Mouse (Mus musculus) 416B (cell line): ENCODE measurements at regions not wholly inside any gene's neighbourhood (a gene's known extent, or its start where the extent isn't known, plus 50 kb on each side); places are given as distances from the start of the nearest gene placed in this dataset.

Source experiments
- DNase-seq: peaks from one replicate; pipeline ENCODE4 v3.0.0; 2011; ENCODE audit warnings: low read depth

DNA sequence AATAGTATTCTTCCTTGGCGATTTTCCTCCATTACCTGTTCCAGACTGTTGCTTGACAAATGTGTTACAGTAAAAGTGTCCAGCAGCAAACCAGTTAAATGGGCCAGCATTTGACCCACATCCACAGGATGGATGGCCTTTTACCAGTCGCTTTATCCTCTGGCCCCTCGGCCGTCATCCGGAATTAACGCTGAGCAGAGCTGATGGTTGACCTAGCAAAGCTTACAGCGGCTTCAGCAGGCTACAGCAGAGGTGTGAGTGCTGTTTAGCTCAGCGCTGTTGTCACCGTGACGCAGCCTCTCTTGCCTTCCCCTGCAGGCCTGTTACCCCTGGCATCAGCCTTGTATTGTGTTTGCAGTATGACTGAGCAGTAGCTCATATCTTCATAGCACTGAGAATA, 159.8 kb upstream of the Eif4g2 start:
- no peak for DNase-seq

DNA sequence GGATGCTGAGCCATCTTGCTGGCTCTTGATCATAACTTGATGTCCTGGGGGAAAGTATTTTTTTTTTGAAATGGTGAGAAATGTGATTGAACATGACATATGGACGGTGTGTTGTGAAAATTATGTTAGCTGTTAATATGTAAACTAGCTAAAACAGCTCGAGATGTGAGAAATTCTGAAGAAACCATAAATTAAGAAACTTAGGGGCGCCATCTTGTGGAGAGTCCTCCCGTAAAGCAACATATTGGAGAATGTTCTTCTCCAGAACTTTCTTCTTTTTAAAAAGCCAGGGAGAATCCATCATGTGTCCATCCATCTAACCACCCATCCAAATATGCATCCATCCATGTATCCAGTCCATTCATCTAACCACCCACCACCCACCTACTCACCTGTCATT, 158.7 kb upstream of the Eif4g2 start:
- peak; percentile 32 for DNase-seq

DNA sequence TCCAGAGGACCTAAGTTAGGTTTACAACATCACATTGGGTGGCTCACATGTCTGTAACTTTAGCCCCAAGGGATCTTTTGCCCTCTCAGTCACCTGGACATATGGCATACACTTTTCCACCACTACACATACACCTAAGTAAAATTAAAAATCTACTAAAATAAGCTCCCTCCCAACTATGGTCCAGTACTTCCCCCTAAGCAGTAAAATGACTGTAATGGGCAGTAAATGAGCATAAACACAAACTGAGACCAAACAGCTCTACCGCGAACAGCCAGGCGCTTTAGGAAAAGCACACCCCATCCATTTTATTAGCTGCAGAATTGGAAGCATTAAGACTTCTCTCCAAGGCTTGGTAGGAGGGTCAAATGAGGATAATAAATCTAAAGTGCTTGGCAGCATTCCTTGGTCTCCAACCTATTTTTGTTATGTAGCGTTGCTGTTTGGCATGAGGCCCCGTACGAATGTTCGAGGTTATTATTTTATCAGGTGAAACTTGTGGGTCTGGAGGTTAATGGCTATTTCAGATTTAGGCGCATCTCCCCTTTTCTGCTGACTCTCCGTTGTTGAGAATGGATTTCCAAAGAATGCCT, 157.5 kb upstream of the Eif4g2 start:
- no peak for DNase-seq

DNA sequence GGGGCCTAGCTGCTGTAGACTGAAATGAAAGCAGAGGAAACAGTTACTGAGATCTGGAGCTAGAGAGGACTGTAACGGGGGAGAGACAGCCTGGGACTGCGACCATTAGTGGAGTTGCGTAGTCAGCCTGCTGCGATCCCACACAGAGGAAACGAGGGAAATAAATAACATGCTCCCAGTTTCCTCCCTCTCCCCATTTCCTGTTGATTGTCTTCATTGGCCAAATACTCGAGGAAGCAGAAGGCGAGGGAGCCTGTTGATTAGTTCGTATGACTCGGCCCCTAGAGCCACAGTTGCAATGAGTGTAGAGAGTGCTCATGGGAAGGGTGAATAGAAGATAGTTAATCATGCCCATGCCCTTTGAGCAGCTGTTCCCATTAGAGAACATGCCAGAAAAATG, 155.0 kb upstream of the Eif4g2 start:
- peak; percentile 14 for DNase-seq

DNA sequence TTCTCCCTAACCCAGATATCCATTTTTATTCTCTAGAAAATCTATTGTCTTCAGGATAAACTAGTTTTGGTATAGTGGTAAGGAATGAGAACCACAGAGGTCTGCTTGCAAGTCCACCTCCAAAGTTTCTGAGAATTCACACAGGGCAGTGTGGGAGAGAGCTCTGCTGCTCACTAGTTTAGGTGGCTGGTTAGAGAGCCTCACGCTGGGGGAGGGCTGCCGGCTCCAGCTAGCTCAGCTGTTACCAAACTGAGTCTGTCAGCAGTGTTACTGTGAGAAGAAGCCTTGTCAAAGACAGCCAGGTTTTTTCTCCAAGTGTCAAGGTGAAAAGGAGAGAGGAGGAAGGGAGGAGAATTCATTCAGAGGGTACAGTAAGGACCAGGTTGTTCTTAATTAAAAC, 147.8 kb upstream of the Eif4g2 start:
- DNase-seq: no peak

DNA sequence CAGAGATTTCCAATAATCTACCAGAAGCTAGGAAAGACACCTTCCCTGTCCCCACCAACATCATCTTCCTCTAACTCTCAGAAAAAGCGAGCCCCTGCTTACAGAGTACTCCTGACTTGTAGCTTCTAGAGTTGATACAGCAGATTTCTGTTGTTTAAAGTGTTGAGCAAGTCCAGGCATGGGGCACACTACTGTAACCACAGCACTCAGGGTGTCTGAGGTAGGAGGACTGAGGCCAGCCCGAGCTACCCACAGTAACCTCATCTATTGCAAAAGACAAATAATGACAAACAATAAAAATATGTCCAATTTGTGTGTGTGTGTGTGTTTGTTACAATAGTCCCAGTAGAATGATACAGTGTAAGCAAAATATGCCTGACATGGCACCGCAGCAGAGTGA, 144.3 kb upstream of the Eif4g2 start:
- DNase-seq: peak; percentile 32

DNA sequence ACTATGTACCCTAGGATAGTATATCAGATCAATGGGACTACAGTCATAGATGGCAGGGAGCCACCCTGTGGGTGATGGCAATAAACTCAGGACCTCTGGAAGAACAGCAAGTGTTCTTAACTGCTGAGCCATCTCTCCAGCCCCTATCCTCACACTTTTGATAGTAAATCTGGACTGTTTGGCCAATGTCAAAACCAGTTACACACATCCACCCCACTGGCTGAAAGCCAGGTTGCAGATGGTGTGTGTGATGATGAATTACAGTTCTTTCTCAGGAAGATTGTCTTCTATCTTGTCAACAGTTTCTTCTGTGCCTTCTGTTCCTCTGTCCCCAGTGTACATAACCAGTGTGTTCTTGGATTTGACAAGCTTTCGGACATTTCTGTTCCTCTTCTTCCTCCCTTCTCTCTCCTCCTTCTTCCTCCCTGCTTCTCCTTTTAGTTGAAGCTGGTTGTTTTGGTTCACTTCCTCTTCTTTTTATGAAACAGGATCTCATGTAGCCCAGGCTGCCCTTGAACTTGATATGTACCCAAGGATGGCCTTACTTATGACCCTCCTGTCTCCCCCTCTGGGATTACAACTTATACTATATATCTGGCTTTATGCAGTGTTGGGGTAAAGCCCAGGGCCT, 143.3 kb upstream of the Eif4g2 start:
- DNase-seq: no peak

DNA sequence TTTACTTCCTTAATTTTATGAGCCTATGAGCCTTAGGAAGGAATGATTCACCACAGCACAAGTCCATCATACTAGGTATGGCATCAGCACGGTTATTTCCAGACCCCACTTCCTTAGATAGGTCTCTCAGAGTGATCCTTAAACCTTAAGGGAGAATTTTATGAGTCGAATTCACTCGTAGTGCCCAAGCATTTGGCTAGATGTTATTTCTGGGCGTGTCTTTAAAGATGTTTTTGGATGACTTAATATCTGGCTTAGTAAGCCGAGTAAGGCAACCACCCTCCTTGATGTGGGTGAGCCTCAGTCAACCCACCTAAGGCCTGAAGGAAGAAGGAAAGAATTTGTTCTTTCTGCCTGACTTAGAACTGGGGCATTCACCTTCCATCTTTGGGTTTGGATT, 132.8 kb upstream of the Eif4g2 start:
- DNase-seq: no peak

DNA sequence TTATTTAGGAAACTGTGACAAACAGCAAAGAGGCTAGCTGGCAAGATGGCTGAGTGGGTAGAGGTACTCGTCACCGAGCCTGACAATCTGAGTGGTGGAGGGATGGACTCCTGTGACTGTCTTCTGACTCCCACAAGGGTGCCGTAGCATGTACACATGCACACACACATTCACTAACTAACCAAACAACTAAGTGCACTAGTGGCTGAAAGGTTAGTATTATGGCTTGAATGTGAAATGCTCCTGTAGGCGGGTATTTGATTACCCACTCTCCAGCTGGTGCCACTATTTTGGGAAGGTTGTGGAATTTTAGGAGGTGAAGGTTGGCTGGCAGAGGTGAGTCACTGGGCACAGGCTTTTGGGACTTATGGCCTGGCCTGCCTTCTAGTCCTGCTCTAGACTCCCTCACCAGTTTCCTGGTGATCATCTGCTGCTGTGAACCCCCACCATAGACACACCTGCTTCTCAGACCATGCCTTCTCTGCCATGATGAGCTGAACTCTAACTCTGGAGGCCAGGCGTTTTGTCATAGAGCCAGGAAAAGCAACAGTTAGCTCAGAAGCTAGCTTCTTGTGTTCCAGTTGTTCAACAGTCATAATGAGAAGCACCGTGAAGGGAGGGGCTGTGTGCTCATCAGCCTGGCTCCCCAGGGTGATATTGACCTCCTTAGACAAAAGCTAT, 131.5 kb upstream of the Eif4g2 start:
- DNase-seq: no peak

DNA sequence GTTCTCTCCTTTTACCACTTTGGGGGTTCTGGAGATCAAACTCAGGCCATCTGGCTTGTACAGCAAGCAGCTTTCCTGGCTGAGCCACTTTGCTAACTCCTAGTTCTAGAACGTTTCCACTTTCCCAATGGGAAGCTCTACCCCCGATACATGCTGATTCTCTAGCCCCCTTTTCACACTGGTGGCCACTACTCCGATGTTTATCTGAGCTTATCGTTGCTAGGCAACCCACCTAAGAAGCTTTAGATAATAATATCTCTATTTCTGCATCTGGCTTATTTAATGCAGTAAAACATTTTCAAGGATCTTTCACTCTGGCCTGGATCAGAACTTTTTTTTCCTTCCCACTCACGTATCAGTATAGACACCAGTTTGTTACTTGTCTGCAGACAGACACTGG, 129.4 kb upstream of the Eif4g2 start:
- DNase-seq: no peak

DNA sequence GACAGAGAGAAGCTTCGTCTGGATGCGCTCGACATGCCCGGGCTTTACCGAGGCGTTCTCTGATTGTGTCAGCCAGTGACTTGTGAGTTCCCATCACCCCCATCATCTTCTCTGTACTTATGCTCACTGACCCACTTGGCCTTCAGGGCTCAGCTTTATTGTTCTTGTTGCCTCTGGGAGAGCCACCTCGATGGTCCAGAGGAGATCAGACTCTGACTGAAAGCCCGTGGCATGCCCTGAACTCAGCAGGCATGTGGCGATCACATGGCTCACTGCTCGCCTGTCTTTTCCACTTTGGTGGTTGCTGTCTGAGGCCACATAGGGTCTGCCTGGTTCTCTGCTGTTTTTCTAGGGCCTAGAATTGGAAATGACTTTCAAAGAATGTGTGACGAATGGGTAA, 128.8 kb upstream of the Eif4g2 start:
- no peak for DNase-seq

DNA sequence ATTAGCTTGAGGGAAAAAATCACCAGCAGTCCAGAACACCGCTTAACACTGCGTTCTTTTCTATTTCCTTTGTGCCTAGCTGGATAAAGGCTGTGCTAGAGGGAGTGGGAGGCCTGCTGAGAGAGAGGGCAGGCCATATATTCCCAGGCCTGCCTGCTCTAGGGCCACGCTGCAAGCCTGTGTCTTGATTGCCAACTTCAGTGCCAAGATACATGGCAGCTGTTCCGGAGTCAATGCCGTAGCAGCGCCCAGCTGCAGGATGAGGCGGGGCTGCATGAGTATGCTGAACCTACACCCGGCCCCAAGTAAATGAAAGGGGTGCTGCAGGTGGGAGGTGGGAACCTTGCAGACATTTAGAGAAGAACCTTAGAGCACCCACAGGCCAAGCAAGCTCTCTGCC, 127.5 kb upstream of the Eif4g2 start:
- no peak for DNase-seq

DNA sequence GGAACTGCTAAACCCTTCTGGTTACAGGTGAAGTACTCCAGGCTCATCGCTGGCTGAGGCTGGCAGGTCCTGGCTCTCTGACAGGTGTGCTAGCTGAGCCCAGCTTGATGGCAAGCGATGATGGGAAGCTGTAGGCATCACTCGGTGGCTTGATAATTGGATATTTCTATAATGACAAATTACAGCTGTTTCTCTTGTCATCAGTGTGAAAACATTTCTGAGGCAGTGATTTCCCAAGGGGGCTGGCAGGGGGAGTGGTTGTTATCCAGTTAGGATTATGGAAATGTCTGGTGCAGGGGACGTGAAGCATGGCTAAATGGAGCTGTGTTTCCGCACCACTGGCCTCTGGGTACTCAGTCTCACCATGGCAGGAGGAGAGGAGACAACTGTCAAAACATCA, 123.0 kb upstream of the Eif4g2 start:
- DNase-seq: no peak

DNA sequence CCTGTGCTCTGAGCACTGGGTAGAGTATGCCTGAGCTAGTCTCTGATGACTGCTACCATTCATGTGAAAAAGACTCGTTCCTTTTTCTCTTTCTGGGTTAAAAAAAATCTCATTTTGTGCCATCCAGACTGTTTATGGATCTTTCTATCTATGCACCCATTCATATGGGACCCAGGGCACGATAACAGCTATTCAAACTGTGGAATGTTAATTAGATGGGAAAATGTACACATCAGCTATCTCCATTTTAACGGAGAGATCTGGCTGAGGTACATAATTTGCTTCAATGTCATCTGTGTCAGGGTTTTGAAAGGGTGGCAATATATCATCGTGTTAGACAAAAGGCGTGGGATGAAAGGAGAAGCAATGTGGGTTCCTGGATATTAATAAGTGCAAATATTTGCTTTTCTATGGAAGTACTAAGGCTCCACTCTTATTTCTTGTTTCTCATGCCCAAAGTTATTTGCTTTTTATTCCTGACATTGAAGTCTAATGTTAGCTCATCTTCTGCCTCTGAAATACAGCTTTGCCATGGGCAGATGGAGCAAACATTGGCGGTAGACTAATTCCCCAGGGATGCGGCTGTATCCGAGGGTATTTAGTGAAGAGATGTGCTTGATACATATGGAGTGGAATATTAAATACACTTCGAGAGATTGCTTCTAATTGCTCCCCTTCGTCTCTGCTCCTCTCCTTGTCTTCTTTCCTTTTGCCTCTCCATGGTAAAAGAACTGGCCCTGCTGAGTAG, 116.0 kb upstream of the Eif4g2 start:
- no peak for DNase-seq

DNA sequence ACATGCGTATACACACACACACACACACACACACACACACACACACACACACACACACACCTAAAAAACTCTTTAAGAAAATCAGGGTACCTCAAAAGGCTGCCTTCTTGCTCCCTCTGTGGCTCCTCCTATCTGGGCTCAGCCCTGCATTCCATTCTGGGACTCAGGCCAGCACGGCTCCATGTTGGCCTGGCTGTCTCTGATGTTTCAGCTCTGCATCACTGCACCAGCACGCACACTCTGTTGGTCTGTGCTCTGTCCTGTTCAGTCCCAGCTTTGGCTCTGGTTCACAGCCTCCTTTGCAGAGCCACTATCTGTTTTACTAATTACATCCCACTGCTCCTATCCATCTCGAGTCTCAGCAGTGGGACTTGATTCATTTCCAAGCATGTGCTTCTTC, 108.8 kb upstream of the Eif4g2 start:
- DNase-seq: no peak

DNA sequence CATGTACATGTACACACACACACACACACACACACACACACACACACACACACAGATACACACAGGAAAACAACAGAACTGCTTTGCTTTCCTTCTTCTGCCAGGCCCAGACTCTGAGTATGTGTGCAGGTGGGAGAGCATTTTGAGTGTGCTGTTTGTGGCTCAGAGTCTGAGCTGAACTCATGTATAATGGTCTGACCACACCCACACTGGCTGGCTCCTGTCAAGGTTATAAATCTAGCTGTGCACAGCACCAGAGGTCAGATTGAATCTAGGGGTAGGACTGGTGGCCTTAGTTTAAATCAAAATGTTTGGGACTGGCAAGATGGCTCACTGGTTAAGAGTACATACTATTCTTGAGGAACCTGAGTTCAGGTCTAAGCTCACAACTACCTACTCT, 108.4 kb upstream of the Eif4g2 start:
- no peak for DNase-seq

DNA sequence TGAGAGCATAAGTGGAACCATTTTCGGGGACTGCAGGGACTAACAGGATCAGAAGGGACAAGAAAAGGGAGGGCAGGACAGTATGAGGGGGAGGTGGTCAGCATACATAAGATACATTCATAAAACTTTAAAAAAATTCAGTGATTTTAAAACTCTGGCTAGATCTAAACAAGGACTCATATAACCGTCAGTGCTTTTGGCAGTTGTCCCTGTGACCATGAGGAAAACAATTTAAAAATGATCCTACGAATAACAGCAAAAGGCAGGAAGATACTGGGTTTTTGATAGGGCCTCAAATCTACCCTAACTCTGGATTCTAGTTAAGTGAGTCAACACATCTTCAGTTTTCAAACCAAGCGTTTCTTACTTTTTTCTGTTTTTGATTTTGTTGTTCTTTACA, 106.9 kb upstream of the Eif4g2 start:
- DNase-seq: no peak

DNA sequence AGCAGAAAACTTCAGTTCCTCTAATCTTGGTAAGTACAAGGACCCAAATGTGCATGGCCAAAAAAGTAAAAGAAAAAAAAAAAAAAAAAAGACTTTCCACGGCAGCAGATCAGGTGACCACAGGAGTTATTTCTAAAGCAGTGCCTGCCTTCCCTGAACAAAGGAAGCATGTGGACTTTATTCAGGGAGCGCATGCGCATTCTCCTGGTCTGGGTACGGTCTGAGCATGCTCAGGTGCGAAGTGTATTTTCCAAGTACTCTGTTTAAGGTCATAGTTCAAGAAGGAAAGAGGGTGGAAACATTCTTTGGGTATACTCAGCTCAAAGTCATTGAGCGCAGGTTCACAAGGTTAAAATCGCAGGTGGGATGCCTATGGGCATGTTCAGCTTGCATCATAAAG, 103.1 kb upstream of the Eif4g2 start:
- DNase-seq: no peak

DNA sequence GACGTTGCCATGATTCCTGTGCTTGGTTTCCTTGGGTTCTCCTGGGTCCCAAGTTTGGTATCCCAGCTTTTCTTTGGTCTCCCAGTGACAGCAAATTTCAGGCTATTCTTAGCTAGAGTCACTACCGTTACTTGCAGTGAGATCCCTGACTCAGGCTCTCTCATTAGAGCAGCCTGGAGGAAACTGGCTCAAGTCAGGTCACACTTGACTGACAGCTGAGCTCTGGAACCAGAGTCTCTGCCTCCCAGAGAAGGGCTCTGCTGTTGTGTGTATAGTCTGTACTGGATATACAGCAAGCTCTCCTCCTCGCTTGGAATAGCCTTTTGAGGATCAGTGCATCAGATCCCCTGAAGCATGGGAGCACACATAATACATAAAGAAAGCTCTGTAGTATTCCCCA, 100.7 kb upstream of the Eif4g2 start:
- no peak for DNase-seq

DNA sequence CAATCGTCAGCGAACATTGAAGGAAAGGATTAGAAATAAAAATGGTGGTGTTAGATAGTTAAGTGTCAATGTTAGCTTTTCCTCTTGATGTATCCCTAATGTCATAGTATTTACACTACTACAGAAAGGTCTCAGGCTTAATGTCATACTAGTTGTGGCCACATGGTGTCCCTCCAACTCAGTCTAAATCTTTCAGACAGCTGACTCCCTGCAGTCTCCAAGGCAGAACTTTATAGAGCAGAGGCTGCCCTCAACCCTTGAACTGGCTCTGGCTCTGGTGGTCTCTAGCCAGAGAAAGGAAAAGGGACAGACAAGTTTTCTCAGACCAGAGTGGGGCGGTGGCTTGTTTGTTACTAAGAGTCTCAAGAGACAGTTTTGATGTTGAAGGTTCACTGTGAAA, 99.5 kb upstream of the Eif4g2 start:
- DNase-seq: peak; percentile 62

DNA sequence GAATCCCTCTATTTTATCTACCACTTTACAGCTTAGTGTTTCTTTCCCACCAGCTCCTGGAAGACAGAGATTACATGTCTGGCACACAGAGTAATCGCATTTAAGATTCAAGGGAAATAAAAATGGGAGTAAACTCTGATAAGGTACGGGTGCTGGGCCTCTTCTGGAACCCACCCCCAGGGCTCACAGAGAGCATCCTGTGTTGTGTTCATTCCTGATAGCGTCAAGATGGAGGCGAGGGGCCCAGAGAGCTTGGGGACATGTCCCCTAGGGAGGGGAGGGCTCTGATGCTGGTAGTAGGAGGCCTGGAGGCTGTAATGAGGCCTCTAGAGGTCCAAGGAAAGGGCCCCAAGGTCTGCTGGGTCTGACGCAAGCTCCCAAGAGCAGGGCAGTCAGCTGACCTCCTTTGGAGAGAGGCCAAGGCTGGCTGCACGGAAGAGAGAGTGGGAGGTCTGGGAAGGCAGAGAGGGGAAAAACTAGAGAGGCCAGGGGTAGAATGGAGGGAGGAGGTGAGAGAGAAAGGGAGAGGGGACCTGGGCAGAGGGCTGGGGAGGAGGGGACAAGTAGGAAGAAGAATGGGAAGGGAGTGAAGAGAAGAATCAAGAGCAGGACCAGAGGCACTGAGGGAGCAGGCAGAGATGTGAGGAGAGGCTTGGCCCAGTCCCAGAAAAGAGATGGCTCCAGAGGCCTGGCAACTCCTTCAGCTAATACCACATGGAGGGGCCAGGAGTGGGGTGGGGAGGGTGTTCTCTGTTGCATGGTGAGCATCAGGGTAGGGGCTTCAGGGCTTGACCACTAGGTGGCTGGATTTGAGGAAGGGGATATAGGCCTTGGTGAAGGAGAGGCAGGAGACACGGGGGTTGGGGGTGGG, 96.8 kb upstream of the Eif4g2 start:
- peak; percentile 76 for DNase-seq
